Mouse (Mus musculus): Measurements from ENCODE around the gene Il5ra. TPM values are rescaled to one million over a fixed set of nuclear protein-coding genes. Genes with fewer than 3 reads are reported as not detected.

Gene Il5ra
- total and polyA plus RNA-seq, 3 experiments = 0.10 TPM; not detected in 2

GRCm38 (mm10) chr6:106740244-106740825, 8.5 kb downstream of the Il5ra start:
- Histone ChIP-seq H3K9ac (ENCODE audit: control insufficient read depth, low read depth, low read length, poor library complexity, severe bottlenecking) (no peak overlapping the region), H3K27ac (ENCODE audit: control insufficient read depth, low read depth, low read length) (no peak overlapping the region), H3K27me3 (ENCODE audit: control insufficient read depth in 1 of 2, insufficient read depth in 2 of 2, low read length in 2 of 2) (no peaks in the 10 kb centered on the region), H3K4me3 (ENCODE audit: control insufficient read depth in 1 of 2, insufficient read depth in 1 of 2, low read depth in 2 of 2, low read length in 2 of 2) (no peak overlapping the region), H3K79me2 (ENCODE audit: control insufficient read depth, insufficient read depth, low read length, poor library complexity) (no peaks in the 10 kb centered on the region), H3K36me3 (ENCODE audit: control insufficient read depth in 1 of 2, insufficient read depth in 2 of 2, low read length in 2 of 2) (no peaks in the 10 kb centered on the region), H3K4me1 (ENCODE audit: control insufficient read depth in 1 of 2, insufficient read depth in 2 of 2, low read length in 2 of 2) (no peaks in the 10 kb centered on the region), H3K9me3 (replicated peaks; ENCODE audit: insufficient read depth, low read length) (no peaks in the 10 kb centered on the region)
- no peak for DNase-seq (ENCODE audit: low read depth, low spot score)
- no peak for TF ChIP-seq MYB (IDR thresholded peaks at IDR 0.05; ENCODE audit: low read depth, low read length)

GRCm38 (mm10) chr6:106738229-106738628, 10.6 kb downstream of the Il5ra start:
- DNase-seq (ENCODE audit: low read depth, low spot score) = no peak
- Histone ChIP-seq H3K4me3 (ENCODE audit: control insufficient read depth in 1 of 2, insufficient read depth in 1 of 2, low read depth in 2 of 2, low read length in 2 of 2) (no peak overlapping the region), H3K36me3 (ENCODE audit: control insufficient read depth in 1 of 2, insufficient read depth in 2 of 2, low read length in 2 of 2) (no peaks in the 10 kb centered on the region), H3K79me2 (ENCODE audit: control insufficient read depth, insufficient read depth, low read length, poor library complexity) (no peaks in the 10 kb centered on the region), H3K9me3 (replicated peaks; ENCODE audit: insufficient read depth, low read length) (no peaks in the 10 kb centered on the region), H3K27ac (ENCODE audit: control insufficient read depth, low read depth, low read length) (no peak overlapping the region), H3K4me1 (ENCODE audit: control insufficient read depth in 1 of 2, insufficient read depth in 2 of 2, low read length in 2 of 2) (no peaks in the 10 kb centered on the region), H3K27me3 (ENCODE audit: control insufficient read depth in 1 of 2, insufficient read depth in 2 of 2, low read length in 2 of 2) (no peaks in the 10 kb centered on the region), H3K9ac (ENCODE audit: control insufficient read depth, low read depth, low read length, poor library complexity, severe bottlenecking) (no peak overlapping the region)
- no peak for TF ChIP-seq KAT2A (conservative IDR thresholded peaks at IDR 0.05; ENCODE audit: low read depth, low read length)
- no peak for TF ChIP-seq BHLHE40 (IDR thresholded peaks at IDR 0.05; ENCODE audit: borderline replicate concordance, low read depth, low read length)
- TF ChIP-seq EP300 (IDR thresholded peaks at IDR 0.05; ENCODE audit: low read depth in 1 of 2, low read length in 2 of 2) = no peak
- no peak for TF ChIP-seq USF2 (IDR thresholded peaks at IDR 0.05; ENCODE audit: borderline replicate concordance in 1 of 2, insufficient read depth in 1 of 2, low read depth in 1 of 2, low read length in 2 of 2)
- no peak for TF ChIP-seq MYB (IDR thresholded peaks at IDR 0.05; ENCODE audit: low read depth, low read length)
- TF ChIP-seq ZNF384 (IDR thresholded peaks at IDR 0.05; ENCODE audit: low read depth, low read length) = no peak
- TF ChIP-seq ETS1 (IDR thresholded peaks at IDR 0.05; ENCODE audit: low read depth, low read length) = no peak
- TF ChIP-seq GABPA (IDR thresholded peaks at IDR 0.05; ENCODE audit: low read depth, low read length) = no peak
- TF ChIP-seq CHD2 (IDR thresholded peaks at IDR 0.05; ENCODE audit: low read length) = no peak
- TF ChIP-seq GATA1 (IDR thresholded peaks at IDR 0.05; ENCODE audit: low read depth, low read length) = no peak
- TF ChIP-seq MAZ (IDR thresholded peaks at IDR 0.05; ENCODE audit: low read depth, low read length) = no peak

GRCm38 (mm10) chr6:106732563-106732962, 16.3 kb downstream of the Il5ra start:
- Histone ChIP-seq H3K4me3 (ENCODE audit: control insufficient read depth in 1 of 2, insufficient read depth in 1 of 2, low read depth in 2 of 2, low read length in 2 of 2) (no peak overlapping the region), H3K36me3 (ENCODE audit: control insufficient read depth in 1 of 2, insufficient read depth in 2 of 2, low read length in 2 of 2) (peaks cover 0 to 12% of the 10 kb centered on the region in 2 experiments; a peak in 2 of 4 replicates), H3K9me3 (replicated peaks; ENCODE audit: insufficient read depth, low read length) (no peaks in the 10 kb centered on the region), H3K4me1 (ENCODE audit: control insufficient read depth in 1 of 2, insufficient read depth in 2 of 2, low read length in 2 of 2) (peaks cover 4 to 9% of the 10 kb centered on the region in 2 experiments; a peak in 3 of 4 replicates), H3K79me2 (ENCODE audit: control insufficient read depth, insufficient read depth, low read length, poor library complexity) (no peaks in the 10 kb centered on the region), H3K9ac (ENCODE audit: control insufficient read depth, low read depth, low read length, poor library complexity, severe bottlenecking) (no peak overlapping the region), H3K27ac (ENCODE audit: control insufficient read depth, low read depth, low read length) (no peak overlapping the region), H3K27me3 (ENCODE audit: control insufficient read depth in 1 of 2, insufficient read depth in 2 of 2, low read length in 2 of 2) (no peaks in the 10 kb centered on the region)
- no peak for TF ChIP-seq MAZ (IDR thresholded peaks at IDR 0.05; ENCODE audit: low read depth, low read length)
- no peak for TF ChIP-seq SIN3A (IDR thresholded peaks at IDR 0.05; ENCODE audit: low read length)
- TF ChIP-seq UBTF (IDR thresholded peaks at IDR 0.05; ENCODE audit: borderline replicate concordance, insufficient read depth, low read depth, low read length) = no peak
- no peak for TF ChIP-seq ETS1 (IDR thresholded peaks at IDR 0.05; ENCODE audit: low read depth, low read length)
- no peak for TF ChIP-seq MYC (IDR thresholded peaks at IDR 0.05; ENCODE audit: low read depth, low read length)
- no peak for TF ChIP-seq ZKSCAN1 (IDR thresholded peaks at IDR 0.05; ENCODE audit: low read depth, low read length)
- no peak for TF ChIP-seq ELF1 (IDR thresholded peaks at IDR 0.05; ENCODE audit: low read depth, low read length)
- TF ChIP-seq MYB (IDR thresholded peaks at IDR 0.05; ENCODE audit: low read depth, low read length) = no peak
- no peak for TF ChIP-seq NRF1 (IDR thresholded peaks at IDR 0.05; ENCODE audit: insufficient read depth, low read depth, low read length, poor library complexity, severe bottlenecking)
- TF ChIP-seq CHD2 (IDR thresholded peaks at IDR 0.05; ENCODE audit: low read length) = no peak
- no peak for TF ChIP-seq ZC3H11A (IDR thresholded peaks at IDR 0.05; ENCODE audit: low read depth, low read length)
- no peak for DNase-seq (ENCODE audit: low read depth, low spot score)
